Mouse (Mus musculus) midbrain, embryonic 13.5 days (tissue): ENCODE measurements around the gene Gm45716. TPM values are rescaled to one million over a fixed set of nuclear protein-coding genes. Genes with fewer than 3 reads are reported as not detected.

Source experiments
- ATAC-seq: fragments of 200-750 bp; cut with Nextera tagmentation; 2 replicates; pipeline ENCODE4 v1.8.0; 2017; ENCODE audit warnings: mild to moderate bottlenecking, moderate TSS enrichment, moderate library complexity
- H3K27ac ChIP-seq: fragments of 300-500 bp; sonication (generic); 2 replicates; pipeline ENCODE4 v1.5.1; 2015; ENCODE audit warnings: inconsistent platforms, mild to moderate bottlenecking, moderate library complexity
- H3K27me3 ChIP-seq: fragments of 300-500 bp; sonication (generic); 2 replicates; pipeline ENCODE4 v1.6.1; 2015; ENCODE audit warnings: mild to moderate bottlenecking, inconsistent platforms
- H3K36me3 ChIP-seq: fragments of 300-500 bp; sonication (generic); 2 replicates; pipeline ENCODE4 v1.6.1; 2015; ENCODE audit warnings: mild to moderate bottlenecking, inconsistent platforms
- H3K4me1 ChIP-seq: fragments of 300-500 bp; sonication (generic); replicated peaks from 2 replicates; pipeline ENCODE4 v1.6.1; 2015; ENCODE audit warnings: inconsistent platforms
- H3K4me2 ChIP-seq: fragments of 300-500 bp; sonication (generic); replicated peaks from 2 replicates; pipeline ENCODE4 v1.6.1; 2015; ENCODE audit warnings: moderate library complexity, mild to moderate bottlenecking, inconsistent platforms
- H3K4me3 ChIP-seq: fragments of 300-500 bp; sonication (generic); replicated peaks from 2 replicates; pipeline ENCODE4 v1.5.1; 2015; ENCODE audit warnings: mild to moderate bottlenecking, inconsistent platforms
- H3K9ac ChIP-seq: fragments of 300-500 bp; sonication (generic); replicated peaks from 2 replicates; pipeline ENCODE4 v1.6.1; 2015; ENCODE audit warnings: mild to moderate bottlenecking, inconsistent platforms
- H3K9me3 ChIP-seq: fragments of 300-500 bp; sonication (generic); 2 replicates; pipeline ENCODE4 v1.6.1; 2016; ENCODE audit warnings: mild to moderate bottlenecking, inconsistent platforms
- WGBS: fragments of 180-500 bp; shearing (Covaris S2); methylation state at CpG from one replicate; pipeline ENCODE4 v1.1.7; 2015; 5-methylcytosine and 5-hydroxymethylcytosine counted together
- polyA plus RNA-seq: library from polyadenylated mRNA; unstranded; fragments of >200 nt; fragmentation: Nextera tagmentation; extraction: Ambion mirVana; gene quantifications from 2 replicates; pipeline ENCODE4 v1.2.1, GENCODE M21; 2015

The Gm45716 gene
- polyA plus RNA-seq: 25.4 and 25.5 TPM in 2 replicates

- H3K27me3 ChIP-seq: no peaks in the 10 kb centered on the region
- WGBS: 60% methylated on average over 7 of the region's 7 CpGs
- H3K9me3 ChIP-seq: no peaks in the 10 kb centered on the region
- no peak within 1 kb of the TSS for H3K9ac ChIP-seq
- ATAC-seq: no peak
- no peaks in the 10 kb centered on the region for H3K4me1 ChIP-seq
- no peak within 1 kb of the TSS for H3K4me3 ChIP-seq
- no peak within 1 kb of the TSS for H3K4me2 ChIP-seq
- no peak within 1 kb of the TSS for H3K27ac ChIP-seq
- H3K36me3 ChIP-seq: no peaks in the 10 kb centered on the region
Observed at GRCm38 (mm10) chr11:90187441-90187840, at the start of gene Gm45716. TSS of gene Gm45716 (plus strand) at chr11:90187683.

GRCm38 (mm10) chr11:90142393-90142792 is 45.1 kb upstream of the Gm45716 start:
- WGBS: 57% methylated on average over 4 of the region's 4 CpGs
- Histone ChIP-seq H3K27me3 (no peaks in the 10 kb centered on the region), H3K4me1 (0 out of 2 replicates have a peak, but pooled peaks cover 2% of the 10 kb centered on the region), H3K27ac (no peak overlapping the region), H3K4me3 (no peak overlapping the region), H3K36me3 (no peaks in the 10 kb centered on the region), H3K9ac (no peak overlapping the region), H3K9me3 (no peaks in the 10 kb centered on the region), H3K4me2 (no peak overlapping the region)
- ATAC-seq: no peak

GRCm38 (mm10) chr11:90142936-90143335 is 44.5 kb upstream of the Gm45716 start:
- H3K27me3 ChIP-seq: no peaks in the 10 kb centered on the region
- H3K36me3 ChIP-seq: no peaks in the 10 kb centered on the region
- WGBS: 79% methylated on average over 4 of the region's 4 CpGs
- no peak overlapping the region for H3K27ac ChIP-seq
- no peak overlapping the region for H3K9ac ChIP-seq
- 0 out of 2 replicates have a peak, but pooled peaks cover 2% of the 10 kb centered on the region for H3K4me1 ChIP-seq
- H3K4me2 ChIP-seq: no peak overlapping the region
- H3K4me3 ChIP-seq: no peak overlapping the region
- no peaks in the 10 kb centered on the region for H3K9me3 ChIP-seq
- ATAC-seq: no peak

GRCm38 (mm10) chr11:90146086-90146860 is 41.2 kb upstream of the Gm45716 start:
- no peaks in the 10 kb centered on the region for H3K36me3 ChIP-seq
- H3K9ac ChIP-seq: no peak overlapping the region
- no peaks in the 10 kb centered on the region for H3K9me3 ChIP-seq
- no peak overlapping the region for H3K27ac ChIP-seq
- 96% methylated on average over 17 of the region's 17 CpGs for WGBS
- 0 out of 2 replicates have a peak, but pooled peaks cover 2% of the 10 kb centered on the region for H3K4me1 ChIP-seq
- no peaks in the 10 kb centered on the region for H3K27me3 ChIP-seq
- no peak for ATAC-seq
- H3K4me3 ChIP-seq: no peak overlapping the region
- no peak overlapping the region for H3K4me2 ChIP-seq

- Histone ChIP-seq H3K9ac (no peak overlapping the region), H3K4me3 (no peak overlapping the region), H3K27ac (peak overlapping the region; percentile 51), H3K4me1 (peaks cover 12% of the 10 kb centered on the region), H3K36me3 (no peaks in the 10 kb centered on the region), H3K9me3 (no peaks in the 10 kb centered on the region), H3K4me2 (no peak overlapping the region), H3K27me3 (no peaks in the 10 kb centered on the region)
- no peak for ATAC-seq
- WGBS: 26% methylated on average over 5 of the region's 5 CpGs
Observed at GRCm38 (mm10) chr11:90155066-90155465, 32.4 kb upstream of the Gm45716 start.

- Histone ChIP-seq H3K27me3 (no peaks in the 10 kb centered on the region), H3K9me3 (no peaks in the 10 kb centered on the region), H3K36me3 (no peaks in the 10 kb centered on the region), H3K9ac (no peak overlapping the region), H3K4me3 (no peak overlapping the region), H3K4me1 (peaks cover 12% of the 10 kb centered on the region), H3K27ac (peak overlapping the region; percentile 51), H3K4me2 (no peak overlapping the region)
- WGBS: 2% methylated on average over 2 of the region's 2 CpGs
- peak; percentile 37; the same call in 1 of the 2 replicates for ATAC-seq
Observed at GRCm38 (mm10) chr11:90155466-90155865, 32.0 kb upstream of the Gm45716 start.

- H3K36me3 ChIP-seq: no peaks in the 10 kb centered on the region
- no peaks in the 10 kb centered on the region for H3K9me3 ChIP-seq
- H3K27ac ChIP-seq: no peak overlapping the region
- H3K27me3 ChIP-seq: no peaks in the 10 kb centered on the region
- H3K4me2 ChIP-seq: no peak overlapping the region
- ATAC-seq: no peak
- no peak overlapping the region for H3K9ac ChIP-seq
- no peaks in the 10 kb centered on the region for H3K4me1 ChIP-seq
- H3K4me3 ChIP-seq: no peak overlapping the region
- 29% methylated on average over 6 of the region's 6 CpGs for WGBS
Observed at GRCm38 (mm10) chr11:90167771-90168170, 19.7 kb upstream of the Gm45716 start.

- Histone ChIP-seq H3K9me3 (no peaks in the 10 kb centered on the region), H3K27me3 (no peaks in the 10 kb centered on the region), H3K9ac (no peak overlapping the region), H3K4me1 (no peaks in the 10 kb centered on the region), H3K4me2 (no peak overlapping the region), H3K27ac (no peak overlapping the region), H3K36me3 (no peaks in the 10 kb centered on the region), H3K4me3 (no peak overlapping the region)
- no peak for ATAC-seq
- 87% methylated on average over 10 of the region's 10 CpGs for WGBS
Observed at GRCm38 (mm10) chr11:90168338-90169065, 19.0 kb upstream of the Gm45716 start.

- H3K27ac ChIP-seq: no peak overlapping the region
- peak overlapping the region; percentile 45 for H3K4me2 ChIP-seq
- peak overlapping the region; percentile 26 for H3K4me3 ChIP-seq
- H3K4me1 ChIP-seq: no peaks in the 10 kb centered on the region
- ATAC-seq: peak; percentile 56
- no peak overlapping the region for H3K9ac ChIP-seq
- H3K27me3 ChIP-seq: no peaks in the 10 kb centered on the region
- no peaks in the 10 kb centered on the region for H3K36me3 ChIP-seq
- no peaks in the 10 kb centered on the region for H3K9me3 ChIP-seq
- WGBS: 60% methylated on average over 20 of the region's 20 CpGs
Observed at GRCm38 (mm10) chr11:90169200-90170013, 18.1 kb upstream of the Gm45716 start.

GRCm38 (mm10) chr11:90170014-90170320 is 17.5 kb upstream of the Gm45716 start:
- H3K27me3 ChIP-seq: no peaks in the 10 kb centered on the region
- H3K27ac ChIP-seq: no peak overlapping the region
- H3K4me1 ChIP-seq: no peaks in the 10 kb centered on the region
- H3K9ac ChIP-seq: no peak overlapping the region
- no peaks in the 10 kb centered on the region for H3K36me3 ChIP-seq
- no peaks in the 10 kb centered on the region for H3K9me3 ChIP-seq
- WGBS: 1% methylated on average over 7 of the region's 7 CpGs
- ATAC-seq: peak; percentile 90
- peak overlapping the region; percentile 45 for H3K4me2 ChIP-seq
- H3K4me3 ChIP-seq: peak overlapping the region; percentile 26

GRCm38 (mm10) chr11:90172331-90172730 is 15.2 kb upstream of the Gm45716 start:
- Histone ChIP-seq H3K27ac (no peak overlapping the region), H3K4me1 (no peaks in the 10 kb centered on the region), H3K9me3 (no peaks in the 10 kb centered on the region), H3K9ac (no peak overlapping the region), H3K36me3 (no peaks in the 10 kb centered on the region), H3K4me2 (no peak overlapping the region), H3K4me3 (no peak overlapping the region), H3K27me3 (no peaks in the 10 kb centered on the region)
- WGBS: 89% methylated on average over 6 of the region's 6 CpGs
- no peak for ATAC-seq
